Mouse (Mus musculus) spleen, adult 2 months (tissue): ENCODE data around the gene Grin1. TPM values are rescaled to one million over a fixed set of nuclear protein-coding genes. Genes with fewer than 3 reads are reported as not detected.
A peak's percentile ranks its signal among the peaks of the same experiment; 100 is the strongest.

Experiments
- DNase-seq, 2 experiments: peaks; one replicate each; pipeline versions ENCODE4 v3.0.0 to v3.0.0-alpha.2; 2012 to 2021; ENCODE audit warnings: low spot score in 2 of 2, low read depth in 1 of 2
- H3K27ac ChIP-seq: fragments of 200-500 bp; 2 replicates; pipeline ENCODE4 v1.5.1; 2012; ENCODE audit warnings: low read length, inconsistent platforms; ENCODE audit not compliant: insufficient read depth
- H3K27me3 ChIP-seq: fragments of 200-500 bp; 2 replicates; pipeline ENCODE4 v1.6.1; 2012; ENCODE audit warnings: mild to moderate bottlenecking, moderate library complexity, low read length, inconsistent platforms; ENCODE audit not compliant: control insufficient read depth, insufficient read depth
- H3K36me3 ChIP-seq: fragments of 200-500 bp; 2 replicates; pipeline ENCODE4 v1.6.1; 2012; ENCODE audit warnings: mild to moderate bottlenecking, low read length, inconsistent platforms; ENCODE audit not compliant: control insufficient read depth, insufficient read depth
- H3K4me1 ChIP-seq: fragments of 200-500 bp; 2 replicates; pipeline ENCODE4 v1.6.1; 2011; ENCODE audit warnings: inconsistent platforms; ENCODE audit not compliant: control insufficient read depth, insufficient read depth, insufficient read length
- H3K4me3 ChIP-seq: fragments of 200-500 bp; 2 replicates; pipeline ENCODE4 v1.5.1; 2011; ENCODE audit warnings: mild to moderate bottlenecking, inconsistent platforms; ENCODE audit not compliant: insufficient read depth, insufficient read length; ENCODE audit errors: extremely low read depth
- CTCF ChIP-seq: fragments of 200-500 bp; IDR thresholded peaks from 2 replicates; pipeline ENCODE4 v1.5.1; 2011; ENCODE audit warnings: mild to moderate bottlenecking, inconsistent platforms; ENCODE audit not compliant: insufficient read depth, insufficient read length, insufficient replicate concordance; ENCODE audit errors: extremely low read depth
- POLR2A ChIP-seq: fragments of 200-500 bp; IDR thresholded peaks from 2 replicates; pipeline ENCODE4 v1.6.1; 2011; ENCODE audit warnings: low read depth, low read length, inconsistent platforms
- WGBS: fragments of 180-500 bp; shearing (Covaris S2); methylation state at CpG from one replicate; pipeline ENCODE4 v1.1.7; 2018; 5-methylcytosine and 5-hydroxymethylcytosine counted together
- polyA plus RNA-seq: library from polyadenylated mRNA; depleted of rRNA; stranded (reverse); fragments of >200 nt; gene quantifications from 2 replicates; pipeline ENCODE4 v1.2.3, GENCODE M21; 2012; rRNA removed

Grin1 gene
- polyA plus RNA-seq, 1 experiment: 0.04 TPM

DNA sequence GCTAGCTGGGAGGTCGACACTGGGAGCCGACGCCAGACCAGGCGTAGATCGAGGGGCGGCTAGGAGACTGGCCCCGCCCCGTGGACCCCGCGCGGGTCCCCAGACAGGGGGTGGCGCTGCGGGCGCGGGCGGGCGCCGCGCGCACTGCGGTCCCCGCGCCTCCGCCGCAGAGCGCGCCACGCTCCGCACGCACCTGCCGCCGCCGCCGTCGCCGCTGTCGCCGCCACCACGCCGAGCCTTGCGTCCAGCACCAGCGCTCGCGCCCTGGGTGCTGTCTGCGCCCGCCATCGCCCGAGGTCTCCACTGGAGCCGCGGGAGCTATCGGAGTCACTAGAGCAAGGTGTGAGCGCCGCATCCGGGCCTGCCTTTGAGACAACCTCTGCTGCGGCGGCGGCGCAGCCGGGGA, 76.9 kb downstream of the Grin1 start, which contains the start of the genes Rnf208 and Cysrt1:
Rnf208 (plus strand) TSS at position 155 of the 406 bp plus-strand sequence.
Cysrt1 (minus strand) TSS at position 352 of the 406 bp plus-strand sequence.
- H3K4me3 ChIP-seq: peak within 1 kb of the TSS; percentile 40; the same call in 1 of the 2 replicates
- TF ChIP-seq POLR2A (no peak), CTCF (no peak)
- no peaks in the 10 kb centered on the region; the same call in 1 of the 2 replicates for H3K36me3 ChIP-seq
- peaks cover 11% of the 10 kb centered on the region for H3K27me3 ChIP-seq
- WGBS: 2% methylated on average over 50 of the region's 59 CpGs
- no peak for DNase-seq
- H3K27ac ChIP-seq: no peak within 1 kb of the TSS
- peaks cover 9% of the 10 kb centered on the region for H3K4me1 ChIP-seq

DNA sequence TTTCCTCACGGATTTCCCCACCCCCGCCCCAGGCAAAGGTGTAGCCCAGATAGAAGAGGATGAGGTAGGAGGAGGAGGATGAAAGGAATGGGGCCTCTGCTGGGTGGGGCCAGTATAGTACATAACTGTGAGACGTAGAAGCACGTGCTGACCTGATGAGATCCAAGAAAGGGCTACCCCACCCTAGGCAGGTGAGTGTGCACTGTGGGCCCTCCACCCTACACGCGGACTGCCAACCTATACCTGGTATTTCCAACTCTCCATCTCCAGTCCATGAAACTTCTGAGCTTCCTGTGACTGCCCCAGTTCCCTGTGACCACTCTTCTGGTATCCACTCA, 77.6 kb downstream of the Grin1 start:
- Histone ChIP-seq H3K36me3 (no peaks in the 10 kb centered on the region), H3K4me3 (no peak overlapping the region), H3K27me3 (peaks cover 11% of the 10 kb centered on the region), H3K27ac (no peak overlapping the region), H3K4me1 (peaks cover 9% of the 10 kb centered on the region)
- WGBS: 13% methylated on average over 6 of the region's 6 CpGs
- TF ChIP-seq POLR2A (no peak), CTCF (no peak)
- DNase-seq: no peak

Other genes with a start within 250 kb of the Grin1 start
- gene Entpd8, start 238.9 kb downstream of the Grin1 start, polyA plus RNA-seq: 0.05 and 0.14 TPM in 2 replicates
- gene Noxa1, start 224.0 kb downstream of the Grin1 start, polyA plus RNA-seq: 0.21 and 0.25 TPM in 2 replicates
- 8.0 and 13.8 TPM in 2 replicates for gene Nrarp, start 138.4 kb downstream of the Grin1 start, polyA plus RNA-seq
- gene Tor4a, start 122.3 kb downstream of the Grin1 start, polyA plus RNA-seq: 77.5 and 104 TPM in 2 replicates
- gene Nelfb, start 107.7 kb downstream of the Grin1 start, polyA plus RNA-seq: 61.6 and 68.1 TPM in 2 replicates
- 0.05 TPM in 1 of 2 replicates, not detected in the other for gene Stpg3, start 104.5 kb downstream of the Grin1 start, polyA plus RNA-seq
- 0.11 and 0.16 TPM in 2 replicates for gene Fam166a, start 100.4 kb downstream of the Grin1 start, polyA plus RNA-seq
- 222 and 307 TPM in 2 replicates for gene Tubb4b, start 94.5 kb downstream of the Grin1 start, polyA plus RNA-seq
- 0.04 and 0.06 TPM in 2 replicates for gene Slc34a3, start 84.8 kb downstream of the Grin1 start, polyA plus RNA-seq
- gene Rnf224, start 82.4 kb downstream of the Grin1 start, polyA plus RNA-seq: not detected in 2 replicates
- gene Rnf208, start 76.9 kb downstream of the Grin1 start, polyA plus RNA-seq: 1.8 and 2.1 TPM in 2 replicates
- not detected in 2 replicates for gene Cysrt1, start 76.7 kb downstream of the Grin1 start, polyA plus RNA-seq
- gene AL732309.1, start 72.3 kb downstream of the Grin1 start, polyA plus RNA-seq: 21.0 and 25.2 TPM in 2 replicates
- gene Tmem203, start 63.7 kb downstream of the Grin1 start, polyA plus RNA-seq: 44.4 and 60.5 TPM in 2 replicates
- 17.1 and 23.5 TPM in 2 replicates for gene Tprn, start 56.6 kb downstream of the Grin1 start, polyA plus RNA-seq
- gene Ssna1, start 46.7 kb downstream of the Grin1 start, polyA plus RNA-seq: 45.5 and 67.8 TPM in 2 replicates
- 55.7 and 68.8 TPM in 2 replicates for gene Anapc2, start 46.7 kb downstream of the Grin1 start, polyA plus RNA-seq
- gene Tmem210, start 31.0 kb downstream of the Grin1 start, polyA plus RNA-seq: not detected in 2 replicates
- 0.28 and 0.77 TPM in 2 replicates for gene Lrrc26, start 29.3 kb downstream of the Grin1 start, polyA plus RNA-seq
- 11.4 and 14.6 TPM in 2 replicates for gene Man1b1, start 13.2 kb upstream of the Grin1 start, polyA plus RNA-seq
- gene Dpp7, start 37.2 kb upstream of the Grin1 start, polyA plus RNA-seq: 35.1 and 41.8 TPM in 2 replicates
- gene Uap1l1, start 46.5 kb upstream of the Grin1 start, polyA plus RNA-seq: 28.4 and 55.4 TPM in 2 replicates
- 6.7 and 9.4 TPM in 2 replicates for gene Sapcd2, start 53.1 kb upstream of the Grin1 start, polyA plus RNA-seq
- 5.0 and 5.9 TPM in 2 replicates for gene Entpd2, start 76.7 kb upstream of the Grin1 start, polyA plus RNA-seq
- 31.0 and 36.5 TPM in 2 replicates for gene Npdc1, start 80.2 kb upstream of the Grin1 start, polyA plus RNA-seq
- gene Fut7, start 104.1 kb upstream of the Grin1 start, polyA plus RNA-seq: 2.4 and 3.7 TPM in 2 replicates
- 61.1 and 67.6 TPM in 2 replicates for gene Abca2, start 109.5 kb upstream of the Grin1 start, polyA plus RNA-seq
- 2.5 and 3.1 TPM in 2 replicates for gene Clic3, start 137.7 kb upstream of the Grin1 start, polyA plus RNA-seq
- 68.7 and 86.4 TPM in 2 replicates for gene Paxx, start 141.9 kb upstream of the Grin1 start, polyA plus RNA-seq
- gene Ptgds, start 150.9 kb upstream of the Grin1 start, polyA plus RNA-seq: 0.27 and 7.8 TPM in 2 replicates
- not detected in 2 replicates for gene Lcn12, start 174.7 kb upstream of the Grin1 start, polyA plus RNA-seq
- 34.7 and 42.0 TPM in 2 replicates for gene Fbxw5, start 181.6 kb upstream of the Grin1 start, polyA plus RNA-seq
- gene C8g, start 182.5 kb upstream of the Grin1 start, polyA plus RNA-seq: 1.9 TPM in 2 replicates
- 21.6 and 22.6 TPM in 2 replicates for gene Traf2, start 227.8 kb upstream of the Grin1 start, polyA plus RNA-seq
- gene Edf1, start 238.7 kb upstream of the Grin1 start, polyA plus RNA-seq: 56.2 and 74.7 TPM in 2 replicates